Mouse (Mus musculus) ES-E14 (cell line): ENCODE data around the gene Tshz2. TPM values are rescaled to one million over a fixed set of nuclear protein-coding genes. Genes with fewer than 3 reads are reported as not detected.

Experiments
- DNase-seq: peaks from one replicate; pipeline ENCODE4 v3.0.0-alpha.2; 2013; ENCODE audit warnings: low read depth, low spot score
- H3K27ac ChIP-seq: 2 replicates; pipeline ENCODE4 v1.5.1; 2012; ENCODE audit warnings: low read depth, mild to moderate bottlenecking, low read length, moderate library complexity, mixed read lengths; ENCODE audit not compliant: poor library complexity, insufficient read depth, severe bottlenecking
- H3K36me3 ChIP-seq: 2 replicates; pipeline ENCODE4 v1.6.1; 2012; ENCODE audit warnings: mild to moderate bottlenecking, low read length, moderate library complexity, mixed read lengths; ENCODE audit not compliant: control insufficient read depth, poor library complexity, insufficient read depth, severe bottlenecking
- H3K4me1 ChIP-seq, 2 experiments: fragments of 150-350 bp in 1 of 2; sonication (generic) in 1 of 2; 2 replicates each; pipeline ENCODE4 v1.6.1; 2012; ENCODE audit warnings: low read length in 2 of 2, mild to moderate bottlenecking in 1 of 2, mixed read lengths in 1 of 2; ENCODE audit not compliant: control insufficient read depth in 2 of 2, insufficient read depth in 2 of 2, poor library complexity in 1 of 2
- H3K4me3 ChIP-seq, 2 experiments: fragments of 150-350 bp in 1 of 2; sonication (generic) in 1 of 2; 2 replicates each; pipeline ENCODE4 v1.5.1; 2012; ENCODE audit warnings: low read length in 2 of 2, low read depth in 1 of 2, mild to moderate bottlenecking in 1 of 2, mixed read lengths in 1 of 2; ENCODE audit not compliant: insufficient read depth in 1 of 2, poor library complexity in 1 of 2, severe bottlenecking in 1 of 2
- H3K9ac ChIP-seq: 2 replicates; pipeline ENCODE4 v1.6.1; 2012; ENCODE audit warnings: low read depth, mild to moderate bottlenecking, low read length, mixed read lengths; ENCODE audit not compliant: poor library complexity, insufficient read depth, severe bottlenecking
- H3K9me3 ChIP-seq: fragments of 150-350 bp; sonication (generic); 2 replicates; pipeline ENCODE4 v1.6.1; 2012; ENCODE audit warnings: low read depth, mild to moderate bottlenecking, low read length; ENCODE audit not compliant: control insufficient read depth, insufficient read depth
- CHD2 ChIP-seq: IDR thresholded peaks from 2 replicates; pipeline ENCODE4 v1.6.1; 2014; ENCODE audit warnings: mild to moderate bottlenecking, low read depth, low read length, inconsistent platforms
- HCFC1 ChIP-seq: IDR thresholded peaks from 2 replicates; pipeline ENCODE4 v1.6.1; 2012; ENCODE audit warnings: low read length, inconsistent platforms, borderline replicate concordance; ENCODE audit not compliant: insufficient read depth
- MAFK ChIP-seq: IDR thresholded peaks from 2 replicates; pipeline ENCODE4 v1.6.1; 2014; ENCODE audit warnings: mild to moderate bottlenecking, low read depth, low read length, inconsistent platforms; ENCODE audit not compliant: insufficient read depth
- ZC3H11A ChIP-seq: IDR thresholded peaks from 2 replicates; pipeline ENCODE4 v1.6.1; 2012; ENCODE audit warnings: low read depth, mild to moderate bottlenecking, inconsistent platforms, low read length, borderline replicate concordance
- ZNF384 ChIP-seq: IDR thresholded peaks from 2 replicates; pipeline ENCODE4 v1.6.1; 2012; ENCODE audit warnings: low read depth, low read length, inconsistent platforms
- in situ Hi-C, 2 experiments: fragments of 600-800 bp; cut with MboI; formaldehyde crosslinking; loops; one replicate each; pipeline ENCODE4 v1.15.1; 2025; ENCODE audit warnings: low sequenced_read_pairs in 2 of 2, inconsistent platforms in 1 of 2; ENCODE audit not compliant: unreplicated experiment in 2 of 2
- total RNA-seq: library from RNA; depleted of rRNA; stranded (reverse); fragments of 300-350 nt; gene quantifications from 2 replicates; pipeline ENCODE4 v1.2.3, GENCODE M21; 2012

The Tshz2 gene
- total RNA-seq, 1 experiment: 0.27 TPM

GRCm38 (mm10) chr2:170022953-170023352, 390.1 kb downstream of the Tshz2 start:
- Histone ChIP-seq H3K36me3 (no peaks in the 10 kb centered on the region), H3K4me1 (no peaks in the 10 kb centered on the region), H3K27ac (no peak overlapping the region), H3K9ac (no peak overlapping the region), H3K9me3 (no peaks in the 10 kb centered on the region), H3K4me3 (no peak overlapping the region)
- in situ Hi-C loops: no loop called here
- no peak for TF ChIP-seq ZC3H11A
- TF ChIP-seq ZNF384: no peak
- TF ChIP-seq HCFC1: no peak
- no peak for TF ChIP-seq MAFK
- no peak for DNase-seq

- no peak for DNase-seq
Measured at GRCm38 (mm10) chr2:170023741-170024140, 390.9 kb downstream of the Tshz2 start.

GRCm38 (mm10) chr2:170024939-170025338, 392.1 kb downstream of the Tshz2 start:
- TF ChIP-seq ZNF384 (no peak), ZC3H11A (no peak), CHD2 (no peak), HCFC1 (no peak), MAFK (no peak)
- in situ Hi-C loops: no loop called here
- no peak overlapping the region for H3K27ac ChIP-seq
- H3K4me1 ChIP-seq: 0 out of 4 replicates have a peak, but pooled peaks cover 0 to 4% of the 10 kb centered on the region in 2 experiments
- H3K36me3 ChIP-seq: no peaks in the 10 kb centered on the region
- no peak overlapping the region for H3K9ac ChIP-seq
- H3K4me3 ChIP-seq: no peak overlapping the region
- no peak for DNase-seq
- H3K9me3 ChIP-seq: no peaks in the 10 kb centered on the region

More at GRCm38 (mm10) chr2:170023741-170024140, 390.9 kb downstream of the Tshz2 start:
- H3K9me3 ChIP-seq: no peaks in the 10 kb centered on the region
- no peaks in the 10 kb centered on the region for H3K4me1 ChIP-seq
- no peak overlapping the region for H3K27ac ChIP-seq
- H3K36me3 ChIP-seq: no peaks in the 10 kb centered on the region
- H3K4me3 ChIP-seq: no peak overlapping the region
- in situ Hi-C loops: no loop called here
- H3K9ac ChIP-seq: no peak overlapping the region
- TF ChIP-seq CHD2 (no peak), MAFK (no peak), ZC3H11A (no peak), HCFC1 (no peak), ZNF384 (no peak)

DNA sequence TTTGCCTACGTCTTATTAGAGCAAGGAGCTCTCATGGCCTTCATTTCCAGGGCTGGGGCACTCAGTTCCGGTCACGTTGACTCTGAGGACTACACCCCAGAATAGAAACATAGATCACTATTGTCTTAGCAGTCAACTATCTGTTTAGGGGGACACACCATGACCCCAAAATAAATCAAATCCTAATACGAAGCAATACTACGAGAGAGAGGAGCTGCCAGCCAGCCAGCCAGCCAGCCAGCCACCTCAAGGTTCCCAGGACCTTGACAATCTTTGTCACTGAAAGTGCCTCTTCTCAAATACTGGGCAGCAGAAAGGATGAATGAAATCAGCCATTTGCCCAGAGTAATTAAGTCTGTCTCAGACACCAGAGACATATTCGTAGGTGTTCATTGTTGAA, 393.1 kb downstream of the Tshz2 start:
- no peak overlapping the region for H3K4me3 ChIP-seq
- H3K4me1 ChIP-seq: 0 out of 4 replicates have a peak, but pooled peaks cover 0 to 4% of the 10 kb centered on the region in 2 experiments
- no peaks in the 10 kb centered on the region for H3K9me3 ChIP-seq
- TF ChIP-seq MAFK: no peak
- TF ChIP-seq HCFC1: no peak
- no peak for TF ChIP-seq ZC3H11A
- TF ChIP-seq ZNF384: no peak
- TF ChIP-seq CHD2: no peak
- H3K27ac ChIP-seq: no peak overlapping the region
- in situ Hi-C loops: no loop called here
- H3K9ac ChIP-seq: no peak overlapping the region
- DNase-seq: no peak
- H3K36me3 ChIP-seq: no peaks in the 10 kb centered on the region

DNA sequence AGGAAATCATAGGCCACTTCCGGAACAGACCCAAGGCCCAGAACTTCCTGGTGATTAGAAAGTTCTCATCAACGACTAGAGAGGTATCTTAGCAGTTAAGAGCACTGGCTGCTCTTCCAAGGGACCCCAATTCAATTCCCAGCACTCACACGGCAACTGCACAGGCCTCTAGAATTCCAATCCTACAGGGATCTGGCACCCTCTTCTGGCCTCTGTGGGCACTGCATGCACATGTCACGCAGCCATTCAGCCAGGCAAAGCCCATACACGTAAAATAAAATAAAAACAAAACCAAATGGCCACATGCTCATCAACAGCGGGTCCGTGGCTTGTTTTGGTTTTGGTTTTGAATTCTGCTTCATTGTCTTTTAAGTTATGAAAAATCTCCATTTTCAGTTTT, 395.0 kb downstream of the Tshz2 start:
- Histone ChIP-seq H3K9me3 (no peaks in the 10 kb centered on the region), H3K4me1 (peaks cover under 1 to 4% of the 10 kb centered on the region in 2 experiments; a peak in 1 of 4 replicates), H3K9ac (no peak overlapping the region), H3K36me3 (no peaks in the 10 kb centered on the region), H3K27ac (no peak overlapping the region), H3K4me3 (no peak overlapping the region)
- no peak for DNase-seq
- in situ Hi-C loops: no loop called here
- TF ChIP-seq ZNF384 (no peak), MAFK (no peak), ZC3H11A (peak; percentile 38; the same call in 1 of the 2 replicates), HCFC1 (no peak), CHD2 (no peak)
